Comparison of ENCODE assay signal across 16 mouse cellular contexts in genomic region chr11:12039748-12040147, GRCm38 (mm10). TPM values are rescaled to one million over a fixed set of nuclear protein-coding genes. Genes with fewer than 3 reads are reported as not detected.
DNase-seq lines count a peak whose midpoint lies in the region; ATAC-seq and TF ChIP-seq lines count a peak whose summit lies in the region.
"Had no signal": no experiment of that assay in that cellular context is flagged by ENCODE, and none has a peak within 500 bp of the region (broad histone marks: within the 10 kb centered on the region; RNA-seq: fewer than 3 reads in every experiment).

No protein-coding gene starts in this region.

- H3K27ac ChIP-seq in hindbrain, embryonic 16.5 days (ENCODE audit: low read depth, low read length) = no peak overlapping the region
- no peak overlapping the region for H3K27ac ChIP-seq in hindbrain, embryonic 12.5 days
- no peak overlapping the region for H3K27ac ChIP-seq in lung, postnatal 0 days (ENCODE audit: low read length)
- H3K27ac ChIP-seq: midbrain, embryonic 12.5 days; neural tube, embryonic 12.5 days had no signal

- peak; percentile 40 for ATAC-seq in hindbrain, embryonic 16.5 days
- no peak for ATAC-seq in hindbrain, embryonic 12.5 days (ENCODE audit: low FRiP score)
- ATAC-seq in lung, postnatal 0 days = no peak

- DNase-seq in embryo, embryonic 10 days (ENCODE audit: low spot score) = peak; percentile 24
- no peak for DNase-seq in embryo, embryonic 9.5 days (ENCODE audit: extremely low spot score)
- peak; percentile 51 for DNase-seq in lung, postnatal 0 days (ENCODE audit: low spot score)
- no peak for DNase-seq in lung, postnatal 14 days
- DNase-seq in retina, embryonic 14.5 days (ENCODE audit: low spot score) = peak; percentile 38
- no peak for DNase-seq in layer of hippocampus, adult 8-10 months (ENCODE audit: low spot score in 2 of 2)
- DNase-seq: adrenal gland, postnatal 36 days; kidney, adult 18-20 months; layer of hippocampus, adult 9-11 months; lung, adult 18-20 months; thymus, adult 2 months had no signal

- peaks cover 65% of the 10 kb centered on the region for H3K27me3 ChIP-seq in hindbrain, embryonic 16.5 days (replicated peaks; ENCODE audit: control insufficient read depth, insufficient read depth, low read length)
- H3K27me3 ChIP-seq in hindbrain, embryonic 12.5 days = peaks cover 84% of the 10 kb centered on the region
- H3K27me3 ChIP-seq in lung, postnatal 0 days (replicated peaks; ENCODE audit: insufficient read depth, low read length) = peaks cover 12% of the 10 kb centered on the region

- TF ChIP-seq CTCF in lung, postnatal 0 days (IDR thresholded peaks at IDR 0.05) = peak; percentile 61

- H3K4me2 ChIP-seq in hindbrain, embryonic 16.5 days (ENCODE audit: low read length) = no peak overlapping the region
- H3K4me2 ChIP-seq in hindbrain, embryonic 12.5 days (replicated peaks) = no peak overlapping the region
- no peak overlapping the region for H3K4me2 ChIP-seq in lung, postnatal 0 days (replicated peaks; ENCODE audit: low read depth, low read length)
- H3K4me2 ChIP-seq: heart, embryonic 12.5 days; midbrain, embryonic 12.5 days; neural tube, embryonic 12.5 days had no signal

- H3K4me3 ChIP-seq in hindbrain, embryonic 16.5 days (ENCODE audit: low read length) = no peak overlapping the region
- H3K4me3 ChIP-seq in hindbrain, embryonic 12.5 days = no peak overlapping the region
- H3K4me3 ChIP-seq in lung, postnatal 0 days (ENCODE audit: low read depth, low read length) = no peak overlapping the region
- H3K4me3 ChIP-seq: heart, embryonic 12.5 days; midbrain, embryonic 12.5 days; neural tube, embryonic 12.5 days had no signal

- H3K4me1 ChIP-seq in hindbrain, embryonic 16.5 days (ENCODE audit: control insufficient read depth, insufficient read depth, low read depth, low read length) = peaks cover 14% of the 10 kb centered on the region
- H3K4me1 ChIP-seq in hindbrain, embryonic 12.5 days = peaks cover 3% of the 10 kb centered on the region; the same call in 1 of the 2 replicates
- no peaks in the 10 kb centered on the region for H3K4me1 ChIP-seq in lung, postnatal 0 days (ENCODE audit: insufficient read depth, low read depth, low read length)

- no peak overlapping the region for H3K9ac ChIP-seq in hindbrain, embryonic 16.5 days (ENCODE audit: low read depth, low read length)
- no peak overlapping the region for H3K9ac ChIP-seq in hindbrain, embryonic 12.5 days
- H3K9ac ChIP-seq in lung, postnatal 0 days (replicated peaks; ENCODE audit: low read depth) = no peak overlapping the region
- H3K9ac ChIP-seq: heart, embryonic 12.5 days; midbrain, embryonic 12.5 days; neural tube, embryonic 12.5 days had no signal

- no peaks in the 10 kb centered on the region for H3K9me3 ChIP-seq in hindbrain, embryonic 16.5 days (ENCODE audit: control insufficient read depth, low read length)
- H3K9me3 ChIP-seq in hindbrain, embryonic 12.5 days (replicated peaks) = no peaks in the 10 kb centered on the region
- H3K9me3 ChIP-seq in lung, postnatal 0 days (ENCODE audit: low read length) = no peaks in the 10 kb centered on the region
- H3K9me3 ChIP-seq: heart, embryonic 12.5 days; midbrain, embryonic 12.5 days; neural tube, embryonic 12.5 days had no signal

- H3K36me3 ChIP-seq in hindbrain, embryonic 16.5 days (ENCODE audit: control insufficient read depth, insufficient read depth, low read length) = no peaks in the 10 kb centered on the region
- no peaks in the 10 kb centered on the region for H3K36me3 ChIP-seq in hindbrain, embryonic 12.5 days
- no peaks in the 10 kb centered on the region for H3K36me3 ChIP-seq in lung, postnatal 0 days (ENCODE audit: insufficient read depth, low read length)
- H3K36me3 ChIP-seq: heart, embryonic 12.5 days; midbrain, embryonic 12.5 days; neural tube, embryonic 12.5 days had no signal

- no peak for TF ChIP-seq EP300 in lung, postnatal 0 days (IDR thresholded peaks at IDR 0.05)

- WGBS in hindbrain, embryonic 16.5 days = 56% methylated on average over 6 of the region's 6 CpGs
- 53% methylated on average over 6 of the region's 6 CpGs for WGBS in hindbrain, embryonic 12.5 days
- 63% methylated on average over 6 of the region's 6 CpGs for WGBS in lung, postnatal 0 days

RNA-seq across cellular contexts. Expression of gene Grb10, which starts 1.3 kb away (rescaled TPM):
- polyA plus RNA-seq in hindbrain, embryonic 16.5 days (2015; fragmentation: Nextera tagmentation; extraction: Ambion mirVana) = 72.7 and 102 TPM in 2 replicates
- polyA plus RNA-seq in hindbrain, embryonic 12.5 days (2016; fragmentation: Nextera tagmentation; extraction: Ambion mirVana) = 414 and 447 TPM in 2 replicates
- polyA plus RNA-seq in lung, postnatal 0 days (2015; fragmentation: Nextera tagmentation; extraction: Ambion mirVana) = 86.9 and 92.2 TPM in 2 replicates
- total RNA-seq in layer of hippocampus, adult 8-10 months (2022) = 10 to 100 TPM; 28.0 to 36.2 (median 32.3) TPM

Comparison
In these comparisons a context has a peak if more than half of its experiments do, and no peak if none do; other contexts are left out.
1. DNase-seq: peak in embryo, embryonic 10 days (single experiment), lung, postnatal 0 days (single experiment) and retina, embryonic 14.5 days (single experiment); none in embryo, embryonic 9.5 days (single experiment), lung, postnatal 14 days (single experiment) and layer of hippocampus, adult 8-10 months (0 of 2).